Mouse (Mus musculus): ENCODE data around the gene Spon1. TPM values are rescaled to one million over a fixed set of nuclear protein-coding genes. Genes with fewer than 3 reads are reported as not detected.

Spon1 gene
- total RNA-seq (2012; rRNA removed): not detected in 2 replicates
- total RNA-seq (2014; rRNA removed): not detected in 2 replicates
- 0.04 TPM in 1 of 2 replicates, not detected in the other for polyA plus RNA-seq (2012; ENCODE audit: insufficient read length, low read depth)

- H3K27me3 ChIP-seq (replicated peaks): peaks cover 16% of the 10 kb centered on the region
- no peaks in the 10 kb centered on the region for H3K36me3 ChIP-seq (replicated peaks in 1 of 2; ENCODE audit: control insufficient read depth in 1 of 2, insufficient read depth in 1 of 2, low read length in 1 of 2)
- in situ Hi-C loops (cut with MboI; ENCODE audit: low pct_ligation_motif_present, low pct_unique_long_range_greater_than_20kb, low sequenced_read_pairs): no loop called here
- no peaks in the 10 kb centered on the region for H3K79me2 ChIP-seq (replicated peaks; ENCODE audit: control insufficient read depth, extremely low read depth, insufficient read depth, poor library complexity, severe bottlenecking)
- no peak for DNase-seq (ENCODE audit: extremely low read depth)
- H3K27ac ChIP-seq (ENCODE audit: insufficient read depth, low read depth): no peak within 1 kb of the TSS
- no peak for TF ChIP-seq PAX5 (IDR thresholded peaks at IDR 0.05; ENCODE audit: low read length)
- TF ChIP-seq POLR2A (IDR thresholded peaks at IDR 0.05; ENCODE audit: low read depth, low read length): no peak
- no peak for TF ChIP-seq BHLHE40 (IDR thresholded peaks at IDR 0.05; ENCODE audit: low read depth, low read length)
- TF ChIP-seq USF1 (IDR thresholded peaks at IDR 0.05; ENCODE audit: low read depth, low read length): no peak
- no peak for TF ChIP-seq HCFC1 (IDR thresholded peaks at IDR 0.05; ENCODE audit: low read depth, low read length)
- TF ChIP-seq NELFE (IDR thresholded peaks at IDR 0.05; ENCODE audit: low read depth, low read length): no peak
- no peaks in the 10 kb centered on the region for H3K4me1 ChIP-seq (ENCODE audit: control insufficient read depth in 1 of 2, insufficient read depth in 2 of 2)
- H3K4me2 ChIP-seq (ENCODE audit: insufficient read depth, low read depth, poor library complexity, severe bottlenecking): no peak within 1 kb of the TSS
- H3K9ac ChIP-seq (ENCODE audit: insufficient read depth, low read depth): no peak within 1 kb of the TSS
- no peak within 1 kb of the TSS for H3K4me3 ChIP-seq (replicated peaks in 1 of 3; ENCODE audit: low read depth in 2 of 3, low read length in 2 of 3, poor library complexity in 1 of 3)
- no peaks in the 10 kb centered on the region for H3K9me3 ChIP-seq (replicated peaks; ENCODE audit: low read length)
- dilution Hi-C loops (cut with MboI; ENCODE audit: extremely low pct_ligation_motif_present, extremely low pct_unique_long_range_greater_than_20kb, low sequenced_read_pairs): no loop called here
Measured at GRCm38 (mm10) chr7:113765667-113766497, at the start of gene Spon1. Gene Spon1 (plus strand): TSS chr7:113765998.

- H3K27ac ChIP-seq (ENCODE audit: insufficient read depth, low read depth): no peak overlapping the region
- TF ChIP-seq MAFK (IDR thresholded peaks at IDR 0.05; ENCODE audit: insufficient replicate concordance, low read length) (no peak), SIN3A (IDR thresholded peaks at IDR 0.05; ENCODE audit: low read length) (no peak), BHLHE40 (IDR thresholded peaks at IDR 0.05; ENCODE audit: low read depth, low read length) (no peak), ELF1 (IDR thresholded peaks at IDR 0.05; ENCODE audit: low read depth, low read length) (no peak)
- H3K27me3 ChIP-seq (replicated peaks): peaks cover 2% of the 10 kb centered on the region
- H3K4me1 ChIP-seq (ENCODE audit: control insufficient read depth in 1 of 2, insufficient read depth in 2 of 2): no peaks in the 10 kb centered on the region
- H3K79me2 ChIP-seq (replicated peaks; ENCODE audit: control insufficient read depth, extremely low read depth, insufficient read depth, poor library complexity, severe bottlenecking): no peaks in the 10 kb centered on the region
- no peak overlapping the region for H3K4me3 ChIP-seq (replicated peaks in 1 of 3; ENCODE audit: low read depth in 2 of 3, low read length in 2 of 3, poor library complexity in 1 of 3)
- dilution Hi-C loops (cut with MboI; ENCODE audit: extremely low pct_ligation_motif_present, extremely low pct_unique_long_range_greater_than_20kb, low sequenced_read_pairs): no loop called here
- DNase-seq (ENCODE audit: extremely low read depth): no peak
- H3K9ac ChIP-seq (ENCODE audit: insufficient read depth, low read depth): no peak overlapping the region
- no peaks in the 10 kb centered on the region for H3K36me3 ChIP-seq (replicated peaks in 1 of 2; ENCODE audit: control insufficient read depth in 1 of 2, insufficient read depth in 1 of 2, low read length in 1 of 2)
- in situ Hi-C loops (cut with MboI; ENCODE audit: low pct_ligation_motif_present, low pct_unique_long_range_greater_than_20kb, low sequenced_read_pairs): loop anchor here (25.0 kb wide), 1 partner anchor 110 kb away; no protein-coding TSS in a partner anchor
- no peaks in the 10 kb centered on the region for H3K9me3 ChIP-seq (replicated peaks; ENCODE audit: low read length)
- no peak overlapping the region for H3K4me2 ChIP-seq (ENCODE audit: insufficient read depth, low read depth, poor library complexity, severe bottlenecking)
Measured at GRCm38 (mm10) chr7:113721994-113722393, 43.8 kb upstream of the Spon1 start.

- no peak for DNase-seq (ENCODE audit: extremely low read depth)
- no peak overlapping the region for H3K4me3 ChIP-seq (replicated peaks in 1 of 3; ENCODE audit: low read depth in 2 of 3, low read length in 2 of 3, poor library complexity in 1 of 3)
- no peaks in the 10 kb centered on the region for H3K36me3 ChIP-seq (replicated peaks in 1 of 2; ENCODE audit: control insufficient read depth in 1 of 2, insufficient read depth in 1 of 2, low read length in 1 of 2)
- H3K4me1 ChIP-seq (ENCODE audit: control insufficient read depth in 1 of 2, insufficient read depth in 2 of 2): no peaks in the 10 kb centered on the region
- TF ChIP-seq MAFK (IDR thresholded peaks at IDR 0.05; ENCODE audit: insufficient replicate concordance, low read length) (peak; percentile 94), MAX (IDR thresholded peaks at IDR 0.05; ENCODE audit: low read length) (no peak), ELF1 (IDR thresholded peaks at IDR 0.05; ENCODE audit: low read depth, low read length) (no peak)
- no peaks in the 10 kb centered on the region for H3K9me3 ChIP-seq (replicated peaks; ENCODE audit: low read length)
- H3K4me2 ChIP-seq (ENCODE audit: insufficient read depth, low read depth, poor library complexity, severe bottlenecking): no peak overlapping the region
- in situ Hi-C loops (cut with MboI; ENCODE audit: low pct_ligation_motif_present, low pct_unique_long_range_greater_than_20kb, low sequenced_read_pairs): loop anchor here (25.0 kb wide), 1 partner anchor 112 kb away; no protein-coding TSS in a partner anchor
- H3K79me2 ChIP-seq (replicated peaks; ENCODE audit: control insufficient read depth, extremely low read depth, insufficient read depth, poor library complexity, severe bottlenecking): no peaks in the 10 kb centered on the region
- dilution Hi-C loops (cut with MboI; ENCODE audit: extremely low pct_ligation_motif_present, extremely low pct_unique_long_range_greater_than_20kb, low sequenced_read_pairs): no loop called here
- H3K27me3 ChIP-seq (replicated peaks): peaks cover 2% of the 10 kb centered on the region
- no peak overlapping the region for H3K27ac ChIP-seq (ENCODE audit: insufficient read depth, low read depth)
- no peak overlapping the region for H3K9ac ChIP-seq (ENCODE audit: insufficient read depth, low read depth)
Measured at GRCm38 (mm10) chr7:113723905-113724304, 41.9 kb upstream of the Spon1 start.
